Mouse (Mus musculus): ENCODE data around the gene Mrps15. TPM values are rescaled to one million over a fixed set of nuclear protein-coding genes. Genes with fewer than 3 reads are reported as not detected.

The Mrps15 gene
- polyA plus RNA-seq (2015; fragmentation: Nextera tagmentation; extraction: Ambion mirVana), result 150 and 153 TPM in 2 replicates

GRCm38 (mm10) chr4:126046851-126047585, at the start of gene Mrps15:
Mrps15 (plus strand) TSS chr4:126046925.
- Histone ChIP-seq H3K4me3 (replicated peaks) (peak within 1 kb of the TSS; percentile 90), H3K9ac (peak within 1 kb of the TSS; percentile 76), H3K4me2 (peak within 1 kb of the TSS; percentile 91), H3K27ac (peak within 1 kb of the TSS; percentile 88), H3K27me3 (no peaks in the 10 kb centered on the region), H3K9me3 (replicated peaks) (no peaks in the 10 kb centered on the region), H3K4me1 (peaks cover 13% of the 10 kb centered on the region), H3K36me3 (peaks cover 28% of the 10 kb centered on the region)
- under 1% methylated on average over 56 of the region's 56 CpGs for WGBS
- ATAC-seq (replicated peaks; ENCODE audit: low FRiP score), result peak; percentile 94

DNA sequence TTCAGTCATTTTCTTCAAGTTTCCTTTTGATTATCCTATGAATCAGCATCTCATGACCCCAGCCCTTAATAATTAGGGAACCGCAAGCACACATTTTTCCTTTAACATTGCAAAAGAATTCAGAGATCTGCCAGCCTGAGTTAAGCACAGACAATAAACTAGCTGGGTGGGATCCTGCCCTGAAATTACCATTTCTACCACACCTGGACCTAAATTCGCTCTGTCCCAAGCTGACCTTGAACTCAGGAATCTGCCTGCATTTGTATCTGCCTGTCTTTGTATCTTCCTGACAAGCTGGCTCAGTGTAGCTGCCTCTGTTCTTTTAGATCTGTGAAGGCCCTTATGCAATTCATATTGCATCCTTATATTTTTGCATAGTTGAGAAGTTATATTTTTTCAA, 48.9 kb upstream of the Mrps15 start:
- Histone ChIP-seq H3K4me3 (replicated peaks) (no peak overlapping the region), H3K4me2 (no peak overlapping the region), H3K9ac (no peak overlapping the region), H3K9me3 (replicated peaks) (peaks cover 9% of the 10 kb centered on the region; the same call in 1 of the 2 replicates), H3K36me3 (no peaks in the 10 kb centered on the region), H3K27ac (no peak overlapping the region), H3K4me1 (no peaks in the 10 kb centered on the region), H3K27me3 (no peaks in the 10 kb centered on the region)
- WGBS, result 90% methylated on average over 2 of the region's 2 CpGs
- ATAC-seq (replicated peaks; ENCODE audit: low FRiP score), result no peak

GRCm38 (mm10) chr4:126001311-126002199, 45.2 kb upstream of the Mrps15 start:
- Histone ChIP-seq H3K4me1 (no peaks in the 10 kb centered on the region), H3K4me3 (replicated peaks) (no peak overlapping the region), H3K27me3 (no peaks in the 10 kb centered on the region), H3K9me3 (replicated peaks) (peaks cover 9% of the 10 kb centered on the region; the same call in 1 of the 2 replicates), H3K9ac (no peak overlapping the region), H3K27ac (no peak overlapping the region), H3K36me3 (no peaks in the 10 kb centered on the region), H3K4me2 (no peak overlapping the region)
- ATAC-seq (replicated peaks; ENCODE audit: low FRiP score), result no peak
- WGBS, result 75% methylated on average over 12 of the region's 12 CpGs

DNA sequence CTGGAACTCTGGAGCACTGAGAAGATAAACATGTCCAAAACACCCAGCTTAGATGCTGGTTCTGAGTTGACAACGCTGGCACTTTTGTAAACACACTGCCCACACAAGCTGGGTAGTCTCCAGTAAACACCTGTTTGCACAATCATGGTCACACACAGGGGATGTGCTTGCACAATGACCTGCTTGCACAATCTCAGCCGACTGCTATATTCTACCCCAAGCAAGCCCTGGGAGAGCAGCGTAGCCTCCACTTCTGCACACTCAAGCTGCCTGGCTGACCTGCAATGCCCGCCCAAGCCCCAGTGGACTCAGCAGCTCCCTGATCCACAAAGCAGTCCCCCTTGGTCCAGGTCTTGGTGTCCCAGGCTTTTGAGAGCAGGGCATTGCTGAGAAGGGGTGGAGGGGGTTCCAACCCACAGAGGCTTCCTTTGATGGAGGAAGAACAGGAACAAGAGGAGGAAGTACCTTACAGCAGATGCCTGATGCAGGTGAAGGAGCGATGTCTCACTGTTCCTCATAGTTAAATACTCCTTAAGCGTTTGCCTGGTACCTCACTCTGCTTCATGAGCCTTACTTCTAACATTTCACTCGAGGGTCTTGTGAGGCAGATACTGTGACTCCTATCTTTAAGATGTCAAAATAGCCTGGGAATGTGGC, 28.9 kb upstream of the Mrps15 start:
- no peak for ATAC-seq (replicated peaks; ENCODE audit: low FRiP score)
- WGBS, result 85% methylated on average over 7 of the region's 7 CpGs

GRCm38 (mm10) chr4:126018966-126019538, 27.7 kb upstream of the Mrps15 start:
- H3K9me3 ChIP-seq (replicated peaks), result no peaks in the 10 kb centered on the region
- H3K27ac ChIP-seq, result no peak overlapping the region
- no peak overlapping the region for H3K4me3 ChIP-seq (replicated peaks)
- H3K36me3 ChIP-seq, result no peaks in the 10 kb centered on the region
- 81% methylated on average over 11 of the region's 11 CpGs for WGBS
- ATAC-seq (replicated peaks; ENCODE audit: low FRiP score), result no peak
- no peak overlapping the region for H3K9ac ChIP-seq
- no peak overlapping the region for H3K4me2 ChIP-seq
- H3K4me1 ChIP-seq, result no peaks in the 10 kb centered on the region
- H3K27me3 ChIP-seq, result no peaks in the 10 kb centered on the region

More for the DNA sequence above, 28.9 kb upstream of the Mrps15 start:
- no peak overlapping the region for H3K4me2 ChIP-seq
- no peaks in the 10 kb centered on the region for H3K4me1 ChIP-seq
- no peaks in the 10 kb centered on the region for H3K36me3 ChIP-seq
- H3K9me3 ChIP-seq (replicated peaks), result no peaks in the 10 kb centered on the region
- no peak overlapping the region for H3K4me3 ChIP-seq (replicated peaks)
- no peaks in the 10 kb centered on the region for H3K27me3 ChIP-seq
- no peak overlapping the region for H3K27ac ChIP-seq
- H3K9ac ChIP-seq, result no peak overlapping the region

- H3K4me2 ChIP-seq, result no peak within 1 kb of the TSS
- no peaks in the 10 kb centered on the region for H3K4me1 ChIP-seq
- no peaks in the 10 kb centered on the region for H3K36me3 ChIP-seq
- no peaks in the 10 kb centered on the region for H3K9me3 ChIP-seq (replicated peaks)
- no peak within 1 kb of the TSS for H3K27ac ChIP-seq
- no peaks in the 10 kb centered on the region for H3K27me3 ChIP-seq
- H3K4me3 ChIP-seq (replicated peaks), result no peak within 1 kb of the TSS
- WGBS, result 47% methylated on average over 16 of the region's 16 CpGs
- H3K9ac ChIP-seq, result no peak within 1 kb of the TSS
- ATAC-seq (replicated peaks; ENCODE audit: low FRiP score), result no peak
Observed at GRCm38 (mm10) chr4:126024303-126024900, 22.3 kb upstream of the Mrps15 start, which contains the start of gene Csf3r. Csf3r (plus strand) TSS chr4:126024550.

DNA sequence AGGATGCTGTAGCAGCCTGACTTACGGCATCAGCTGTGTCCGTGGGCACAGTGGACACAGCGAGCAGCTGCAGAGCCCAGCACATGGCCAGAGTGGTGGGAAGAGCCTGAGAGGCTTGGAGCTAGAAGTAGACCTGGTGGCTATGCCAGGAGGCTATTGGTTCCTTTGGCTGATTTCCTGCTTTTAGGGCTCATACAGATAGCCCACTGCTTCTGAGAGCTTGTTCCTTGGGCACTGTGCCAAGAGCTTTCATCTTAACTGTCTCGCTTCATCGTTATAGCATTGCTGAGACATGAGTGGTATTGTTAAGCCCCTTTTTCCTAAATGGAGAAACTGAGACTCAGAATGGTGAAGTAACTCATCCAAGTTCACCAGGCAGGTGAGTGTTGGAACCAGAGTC, 20.9 kb upstream of the Mrps15 start:
- Histone ChIP-seq H3K4me2 (no peak overlapping the region), H3K9ac (no peak overlapping the region), H3K36me3 (no peaks in the 10 kb centered on the region)

GRCm38 (mm10) chr4:126027980-126028379, 18.7 kb upstream of the Mrps15 start:
- no peak overlapping the region for H3K9ac ChIP-seq
- H3K9me3 ChIP-seq (replicated peaks), result no peaks in the 10 kb centered on the region
- H3K4me3 ChIP-seq (replicated peaks), result no peak overlapping the region
- ATAC-seq (replicated peaks; ENCODE audit: low FRiP score), result no peak
- H3K36me3 ChIP-seq, result no peaks in the 10 kb centered on the region
- no peaks in the 10 kb centered on the region for H3K27me3 ChIP-seq
- H3K27ac ChIP-seq, result no peak overlapping the region
- 90% methylated on average over 3 of the region's 3 CpGs for WGBS
- no peak overlapping the region for H3K4me2 ChIP-seq
- no peaks in the 10 kb centered on the region for H3K4me1 ChIP-seq

More for the DNA sequence above, 20.9 kb upstream of the Mrps15 start:
- Histone ChIP-seq H3K9me3 (replicated peaks) (no peaks in the 10 kb centered on the region), H3K27ac (no peak overlapping the region), H3K4me1 (no peaks in the 10 kb centered on the region), H3K4me3 (replicated peaks) (no peak overlapping the region), H3K27me3 (no peaks in the 10 kb centered on the region)
- 77% methylated on average over 5 of the region's 5 CpGs for WGBS
- no peak for ATAC-seq (replicated peaks; ENCODE audit: low FRiP score)

GRCm38 (mm10) chr4:126029042-126029441, 17.7 kb upstream of the Mrps15 start:
- H3K27ac ChIP-seq, result no peak overlapping the region
- ATAC-seq (replicated peaks; ENCODE audit: low FRiP score), result no peak
- H3K27me3 ChIP-seq, result no peaks in the 10 kb centered on the region
- WGBS, result 65% methylated on average over 3 of the region's 3 CpGs
- H3K4me1 ChIP-seq, result no peaks in the 10 kb centered on the region
- no peaks in the 10 kb centered on the region for H3K36me3 ChIP-seq
- H3K9me3 ChIP-seq (replicated peaks), result no peaks in the 10 kb centered on the region
- no peak overlapping the region for H3K9ac ChIP-seq
- no peak overlapping the region for H3K4me2 ChIP-seq
- no peak overlapping the region for H3K4me3 ChIP-seq (replicated peaks)

GRCm38 (mm10) chr4:126030705-126031104, 16.0 kb upstream of the Mrps15 start:
- WGBS, result 81% methylated on average over 5 of the region's 5 CpGs
- Histone ChIP-seq H3K4me2 (no peak overlapping the region), H3K27ac (no peak overlapping the region), H3K27me3 (no peaks in the 10 kb centered on the region), H3K9me3 (replicated peaks) (no peaks in the 10 kb centered on the region), H3K4me1 (no peaks in the 10 kb centered on the region), H3K9ac (no peak overlapping the region), H3K36me3 (no peaks in the 10 kb centered on the region), H3K4me3 (replicated peaks) (no peak overlapping the region)
- ATAC-seq (replicated peaks; ENCODE audit: low FRiP score), result no peak

DNA sequence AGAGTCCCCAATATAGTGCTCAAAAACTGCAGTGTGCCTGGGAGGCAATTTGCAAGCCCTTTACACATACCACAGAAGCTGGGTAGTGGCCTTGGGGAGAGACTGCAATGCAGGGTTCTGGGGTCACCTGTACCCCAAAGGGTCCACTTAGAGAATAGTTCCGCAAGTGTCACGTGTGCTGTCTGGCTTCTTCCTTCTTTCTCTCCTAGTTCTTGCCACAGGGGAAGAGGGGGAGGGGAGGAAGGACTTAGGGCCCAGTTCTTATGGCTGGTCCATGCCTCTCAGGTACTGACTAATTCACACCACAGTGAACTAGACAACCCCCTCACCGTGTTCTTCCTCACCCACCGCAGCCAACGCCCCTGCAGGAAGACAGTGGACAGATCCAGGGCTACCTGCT, 11.3 kb upstream of the Mrps15 start:
- H3K27ac ChIP-seq, result no peak overlapping the region
- H3K4me3 ChIP-seq (replicated peaks), result no peak overlapping the region
- no peaks in the 10 kb centered on the region for H3K4me1 ChIP-seq
- H3K9ac ChIP-seq, result no peak overlapping the region
- no peak overlapping the region for H3K4me2 ChIP-seq
- H3K27me3 ChIP-seq, result no peaks in the 10 kb centered on the region
- H3K36me3 ChIP-seq, result no peaks in the 10 kb centered on the region
- 82% methylated on average over 5 of the region's 5 CpGs for WGBS
- no peaks in the 10 kb centered on the region for H3K9me3 ChIP-seq (replicated peaks)
- ATAC-seq (replicated peaks; ENCODE audit: low FRiP score), result no peak

Measured in kidney, embryonic 15.5 days (tissue).